Mouse (Mus musculus): ENCODE results near the gene Washc4. TPM values are rescaled to one million over a fixed set of nuclear protein-coding genes. Genes with fewer than 3 reads are reported as not detected.
A peak's percentile ranks its signal among the peaks of the same experiment; 100 is the strongest.

The Washc4 gene
- polyA plus RNA-seq, 1 experiment = 0.03 TPM

GRCm38 (mm10) chr10:83629878-83630277 lies 86.3 kb downstream of the Washc4 start:
- Histone ChIP-seq H3K9me3 (no peaks in the 10 kb centered on the region), H3K36me3 (replicated peaks; ENCODE audit: low read length) (peaks cover 17% of the 10 kb centered on the region), H3K4me1 (peaks cover 35% of the 10 kb centered on the region), H3K4me3 (replicated peaks) (no peak overlapping the region), H3K27me3 (replicated peaks) (peaks cover 57% of the 10 kb centered on the region)
- no peak for TF ChIP-seq FLI1 (IDR thresholded peaks at IDR 0.05; ENCODE audit: low read length)
- no peak for TF ChIP-seq GATA1 (IDR thresholded peaks at IDR 0.05; ENCODE audit: borderline replicate concordance, low read length)

- TF ChIP-seq FLI1 (IDR thresholded peaks at IDR 0.05; ENCODE audit: low read length) = no peak
- no peak for TF ChIP-seq GATA1 (IDR thresholded peaks at IDR 0.05; ENCODE audit: borderline replicate concordance, low read length)
- no peak overlapping the region for H3K4me3 ChIP-seq (replicated peaks)
- H3K27me3 ChIP-seq (replicated peaks) = peaks cover 49% of the 10 kb centered on the region
- H3K4me1 ChIP-seq = peaks cover 45% of the 10 kb centered on the region
- H3K9me3 ChIP-seq = no peaks in the 10 kb centered on the region
- peaks cover 17% of the 10 kb centered on the region for H3K36me3 ChIP-seq (replicated peaks; ENCODE audit: low read length)
These were observed 87.3 kb downstream of the Washc4 start for GRCm38 (mm10) chr10:83630899-83631298.

GRCm38 (mm10) chr10:83631775-83632174 lies 88.2 kb downstream of the Washc4 start:
- H3K4me3 ChIP-seq (replicated peaks) = no peak overlapping the region
- peaks cover 49% of the 10 kb centered on the region for H3K4me1 ChIP-seq
- no peak for TF ChIP-seq GATA1 (IDR thresholded peaks at IDR 0.05; ENCODE audit: borderline replicate concordance, low read length)
- TF ChIP-seq FLI1 (IDR thresholded peaks at IDR 0.05; ENCODE audit: low read length) = no peak
- H3K36me3 ChIP-seq (replicated peaks; ENCODE audit: low read length) = peaks cover 17% of the 10 kb centered on the region
- H3K9me3 ChIP-seq = no peaks in the 10 kb centered on the region
- peaks cover 49% of the 10 kb centered on the region for H3K27me3 ChIP-seq (replicated peaks)

GRCm38 (mm10) chr10:83632806-83633374 lies 89.3 kb downstream of the Washc4 start:
- Histone ChIP-seq H3K4me3 (replicated peaks) (no peak overlapping the region), H3K4me1 (peaks cover 53% of the 10 kb centered on the region), H3K27me3 (replicated peaks) (peaks cover 47% of the 10 kb centered on the region), H3K9me3 (no peaks in the 10 kb centered on the region), H3K36me3 (replicated peaks; ENCODE audit: low read length) (peaks cover 17% of the 10 kb centered on the region)
- no peak for TF ChIP-seq GATA1 (IDR thresholded peaks at IDR 0.05; ENCODE audit: borderline replicate concordance, low read length)
- no peak for TF ChIP-seq FLI1 (IDR thresholded peaks at IDR 0.05; ENCODE audit: low read length)

- H3K4me1 ChIP-seq = peaks cover 57% of the 10 kb centered on the region
- peaks cover 12% of the 10 kb centered on the region for H3K36me3 ChIP-seq (replicated peaks; ENCODE audit: low read length)
- TF ChIP-seq GATA1 (IDR thresholded peaks at IDR 0.05; ENCODE audit: borderline replicate concordance, low read length) (no peak), FLI1 (IDR thresholded peaks at IDR 0.05; ENCODE audit: low read length) (no peak)
- peaks cover 37% of the 10 kb centered on the region for H3K27me3 ChIP-seq (replicated peaks)
- H3K9me3 ChIP-seq = no peaks in the 10 kb centered on the region
- H3K4me3 ChIP-seq (replicated peaks) = peak overlapping the region; percentile 24
These were observed 90.9 kb downstream of the Washc4 start for GRCm38 (mm10) chr10:83634461-83634860.

GRCm38 (mm10) chr10:83636191-83636590 lies 92.6 kb downstream of the Washc4 start:
- Histone ChIP-seq H3K4me1 (peaks cover 57% of the 10 kb centered on the region), H3K4me3 (replicated peaks) (no peak overlapping the region), H3K9me3 (no peaks in the 10 kb centered on the region), H3K36me3 (replicated peaks; ENCODE audit: low read length) (peaks cover 5% of the 10 kb centered on the region), H3K27me3 (replicated peaks) (peaks cover 30% of the 10 kb centered on the region)
- TF ChIP-seq GATA1 (IDR thresholded peaks at IDR 0.05; ENCODE audit: borderline replicate concordance, low read length) = no peak
- no peak for TF ChIP-seq FLI1 (IDR thresholded peaks at IDR 0.05; ENCODE audit: low read length)

- TF ChIP-seq FLI1 (IDR thresholded peaks at IDR 0.05; ENCODE audit: low read length) = no peak
- TF ChIP-seq GATA1 (IDR thresholded peaks at IDR 0.05; ENCODE audit: borderline replicate concordance, low read length) = no peak
- Histone ChIP-seq H3K36me3 (replicated peaks; ENCODE audit: low read length) (peaks cover 5% of the 10 kb centered on the region), H3K4me1 (peaks cover 54% of the 10 kb centered on the region), H3K27me3 (replicated peaks) (peaks cover 21% of the 10 kb centered on the region), H3K9me3 (no peaks in the 10 kb centered on the region), H3K4me3 (replicated peaks) (peak overlapping the region; percentile 21)
These were observed 93.7 kb downstream of the Washc4 start for GRCm38 (mm10) chr10:83637295-83637694.

GRCm38 (mm10) chr10:83639881-83640386 lies 96.4 kb downstream of the Washc4 start:
- no peak for TF ChIP-seq FLI1 (IDR thresholded peaks at IDR 0.05; ENCODE audit: low read length)
- no peak for TF ChIP-seq GATA1 (IDR thresholded peaks at IDR 0.05; ENCODE audit: borderline replicate concordance, low read length)
- H3K36me3 ChIP-seq (replicated peaks; ENCODE audit: low read length) = no peaks in the 10 kb centered on the region
- no peaks in the 10 kb centered on the region for H3K9me3 ChIP-seq
- H3K27me3 ChIP-seq (replicated peaks) = peaks cover 25% of the 10 kb centered on the region
- H3K4me3 ChIP-seq (replicated peaks) = no peak overlapping the region
- peaks cover 44% of the 10 kb centered on the region for H3K4me1 ChIP-seq

- Histone ChIP-seq H3K4me3 (replicated peaks) (peak overlapping the region; percentile 12), H3K27me3 (replicated peaks) (peaks cover 35% of the 10 kb centered on the region), H3K36me3 (replicated peaks; ENCODE audit: low read length) (no peaks in the 10 kb centered on the region), H3K4me1 (peaks cover 48% of the 10 kb centered on the region), H3K9me3 (no peaks in the 10 kb centered on the region)
- TF ChIP-seq GATA1 (IDR thresholded peaks at IDR 0.05; ENCODE audit: borderline replicate concordance, low read length) (no peak), FLI1 (IDR thresholded peaks at IDR 0.05; ENCODE audit: low read length) (no peak)
These were observed 98.1 kb downstream of the Washc4 start for GRCm38 (mm10) chr10:83641641-83642040.

- H3K4me3 ChIP-seq (replicated peaks) = peak overlapping the region; percentile 52
- no peaks in the 10 kb centered on the region for H3K36me3 ChIP-seq (replicated peaks; ENCODE audit: low read length)
- no peaks in the 10 kb centered on the region for H3K9me3 ChIP-seq
- peaks cover 54% of the 10 kb centered on the region for H3K27me3 ChIP-seq (replicated peaks)
- H3K4me1 ChIP-seq = peaks cover 58% of the 10 kb centered on the region
- TF ChIP-seq FLI1 (IDR thresholded peaks at IDR 0.05; ENCODE audit: low read length) = no peak
- no peak for TF ChIP-seq GATA1 (IDR thresholded peaks at IDR 0.05; ENCODE audit: borderline replicate concordance, low read length)
These were observed 100.6 kb downstream of the Washc4 start for GRCm38 (mm10) chr10:83644167-83644566.

Measured in megakaryocyte, embryonic 14.5 days (primary cell).